Mouse (Mus musculus) heart, embryonic 14.5 days (tissue): Measurements from ENCODE around the gene Scn8a. TPM values are rescaled to one million over a fixed set of nuclear protein-coding genes. Genes with fewer than 3 reads are reported as not detected.
A peak's percentile ranks its signal among the peaks of the same experiment; 100 is the strongest.

Source experiments
- ATAC-seq: fragments of 200-750 bp; cut with Nextera tagmentation; 2 replicates; pipeline ENCODE4 v1.8.0; 2017; ENCODE audit warnings: low read depth, moderate TSS enrichment; ENCODE audit not compliant: insufficient number of reproducible peaks, insufficient read depth, low FRiP score
- H3K27ac ChIP-seq, 2 experiments: fragments of 200-500 bp in 1 of 2; fragments of 300-500 bp in 1 of 2; sonication (generic) in 1 of 2; replicated peaks in 1 of 2; 2 replicates each; pipeline ENCODE4 v1.5.1; 2012 to 2014; ENCODE audit warnings: low read depth in 2 of 2, low read length in 2 of 2, control low read depth in 1 of 2, mild to moderate bottlenecking in 1 of 2, mixed read lengths in 1 of 2; ENCODE audit not compliant: control insufficient read depth in 1 of 2, insufficient read depth in 1 of 2
- H3K27me3 ChIP-seq: fragments of 300-500 bp; sonication (generic); 2 replicates; pipeline ENCODE4 v1.6.1; 2014; ENCODE audit warnings: mild to moderate bottlenecking, low read length, control low read depth; ENCODE audit not compliant: control insufficient read depth, insufficient read depth
- H3K36me3 ChIP-seq: fragments of 300-500 bp; sonication (generic); 2 replicates; pipeline ENCODE4 v1.6.1; 2014; ENCODE audit warnings: mild to moderate bottlenecking, control low read depth, low read length, mixed read lengths; ENCODE audit not compliant: control insufficient read depth, insufficient read depth
- H3K4me1 ChIP-seq, 2 experiments: fragments of 200-500 bp in 1 of 2; fragments of 300-500 bp in 1 of 2; sonication (generic) in 1 of 2; 2 replicates each; pipeline ENCODE4 v1.6.1; 2012 to 2014; ENCODE audit warnings: low read length in 2 of 2, control low read depth in 1 of 2, mixed read lengths in 1 of 2; ENCODE audit not compliant: control insufficient read depth in 2 of 2, insufficient read depth in 2 of 2
- H3K4me2 ChIP-seq: fragments of 300-500 bp; sonication (generic); 2 replicates; pipeline ENCODE4 v1.6.1; 2014; ENCODE audit warnings: mild to moderate bottlenecking, low read length
- H3K4me3 ChIP-seq, 2 experiments: fragments of 200-500 bp in 1 of 2; fragments of 300-500 bp in 1 of 2; sonication (generic) in 1 of 2; 2 replicates each; pipeline ENCODE4 v1.5.1; 2012 to 2014; ENCODE audit warnings: low read length in 2 of 2, mild to moderate bottlenecking in 2 of 2, control low read depth in 1 of 2, low read depth in 1 of 2, moderate library complexity in 1 of 2; ENCODE audit not compliant: control insufficient read depth in 1 of 2, insufficient read depth in 1 of 2
- H3K9ac ChIP-seq: fragments of 300-500 bp; sonication (generic); 2 replicates; pipeline ENCODE4 v1.6.1; 2014; ENCODE audit warnings: mild to moderate bottlenecking, low read length
- H3K9me3 ChIP-seq: fragments of 300-500 bp; sonication (generic); 2 replicates; pipeline ENCODE4 v1.6.1; 2016; ENCODE audit warnings: low read length, control low read depth; ENCODE audit not compliant: control insufficient read depth
- WGBS: fragments of 180-500 bp; shearing (Covaris S2); extraction: QIAGEN DNeasy Blood & Tissue Kit; methylation state at CpG from one replicate; pipeline ENCODE4 v1.1.7; 2014; 5-methylcytosine and 5-hydroxymethylcytosine counted together
- polyA plus RNA-seq: library from polyadenylated mRNA; unstranded; fragments of >200 nt; fragmentation: Nextera tagmentation; extraction: Ambion mirVana; gene quantifications from 2 replicates; pipeline ENCODE4 v1.2.1, GENCODE M21; 2014

The Scn8a gene
- polyA plus RNA-seq, 1 experiment from 2014 or later = 0.31 TPM

DNA sequence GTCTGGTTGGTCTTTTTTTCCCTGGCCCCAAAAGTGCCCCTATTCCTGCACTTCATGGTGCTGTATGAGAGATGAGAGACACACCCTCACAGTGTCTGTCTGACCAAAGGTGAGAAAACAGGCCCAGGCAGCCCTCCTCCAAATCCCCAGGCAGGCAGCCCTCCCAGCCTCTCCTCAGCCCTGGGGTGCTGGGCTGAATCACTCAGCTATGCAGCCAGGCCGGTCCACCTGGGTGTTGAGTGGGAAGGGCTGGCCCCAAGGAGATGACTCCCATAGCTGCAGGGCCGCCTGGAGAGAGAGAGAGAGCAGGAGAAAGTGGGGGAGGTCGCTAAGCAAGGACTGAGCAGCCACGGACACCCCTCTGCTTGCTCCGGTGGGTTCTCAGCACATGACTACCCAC is 201.1 kb downstream of the Scn8a start:
- no peak overlapping the region for H3K4me2 ChIP-seq
- no peak overlapping the region for H3K27ac ChIP-seq
- H3K4me1 ChIP-seq = peaks cover 7% of the 10 kb centered on the region in 2 experiments; a peak in 3 of 4 replicates
- no peaks in the 10 kb centered on the region for H3K9me3 ChIP-seq
- H3K36me3 ChIP-seq = no peaks in the 10 kb centered on the region
- H3K4me3 ChIP-seq = no peak overlapping the region
- peaks cover 4% of the 10 kb centered on the region; the same call in 1 of the 2 replicates for H3K27me3 ChIP-seq
- WGBS = 13% methylated on average over 5 of the region's 5 CpGs
- no peak for ATAC-seq
- H3K9ac ChIP-seq = no peak overlapping the region

DNA sequence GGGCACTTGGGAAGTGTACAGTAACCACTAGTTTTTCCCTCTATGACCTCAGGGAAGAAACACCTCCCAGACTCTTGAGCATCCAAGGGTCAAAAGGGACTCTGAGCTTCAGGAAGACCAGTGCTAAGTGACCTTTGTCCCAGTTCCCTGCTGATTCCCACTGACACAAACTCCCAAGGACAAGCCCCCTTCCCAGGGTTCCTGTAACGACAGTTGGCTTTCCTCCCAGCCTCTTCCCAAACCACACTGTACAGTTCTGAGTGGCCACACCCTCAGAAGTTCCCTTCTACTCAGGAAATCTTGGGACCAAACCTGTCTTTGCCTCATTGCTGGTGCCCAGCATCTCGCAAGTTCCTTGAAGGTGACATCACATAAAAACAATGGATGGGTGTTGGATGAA is 203.1 kb downstream of the Scn8a start:
- Histone ChIP-seq H3K9me3 (no peaks in the 10 kb centered on the region), H3K9ac (no peak overlapping the region), H3K4me1 (peaks cover 9 to 24% of the 10 kb centered on the region in 2 experiments; a peak in 3 of 4 replicates), H3K4me2 (no peak overlapping the region), H3K27me3 (peaks cover 23% of the 10 kb centered on the region), H3K4me3 (no peak overlapping the region), H3K27ac (no peak overlapping the region), H3K36me3 (no peaks in the 10 kb centered on the region)
- no peak for ATAC-seq
- WGBS = 40% methylated on average over 2 of the region's 2 CpGs

GRCm38 (mm10) chr15:101074067-101074466 is 204.4 kb downstream of the Scn8a start:
- Histone ChIP-seq H3K9me3 (no peaks in the 10 kb centered on the region), H3K27me3 (peaks cover 26% of the 10 kb centered on the region), H3K9ac (no peak overlapping the region), H3K4me1 (peaks cover 11 to 28% of the 10 kb centered on the region in 2 experiments; a peak in 3 of 4 replicates), H3K27ac (no peak overlapping the region), H3K4me2 (no peak overlapping the region), H3K4me3 (no peak overlapping the region), H3K36me3 (no peaks in the 10 kb centered on the region)
- no peak for ATAC-seq
- 75% methylated on average over 5 of the region's 5 CpGs for WGBS

- H3K4me1 ChIP-seq = peaks cover 12 to 28% of the 10 kb centered on the region in 2 experiments; a peak in 3 of 4 replicates
- whole genome bisulfite sequencing = 70% methylated on average over 4 of the region's 4 CpGs
- no peaks in the 10 kb centered on the region for H3K36me3 ChIP-seq
- ATAC-seq = no peak
- no peak overlapping the region for H3K27ac ChIP-seq
- no peak overlapping the region for H3K4me2 ChIP-seq
- H3K4me3 ChIP-seq = no peak overlapping the region
- H3K9ac ChIP-seq = no peak overlapping the region
- H3K27me3 ChIP-seq = peaks cover 23% of the 10 kb centered on the region
- H3K9me3 ChIP-seq = no peaks in the 10 kb centered on the region
Measured at GRCm38 (mm10) chr15:101075150-101075549, 205.5 kb downstream of the Scn8a start.

DNA sequence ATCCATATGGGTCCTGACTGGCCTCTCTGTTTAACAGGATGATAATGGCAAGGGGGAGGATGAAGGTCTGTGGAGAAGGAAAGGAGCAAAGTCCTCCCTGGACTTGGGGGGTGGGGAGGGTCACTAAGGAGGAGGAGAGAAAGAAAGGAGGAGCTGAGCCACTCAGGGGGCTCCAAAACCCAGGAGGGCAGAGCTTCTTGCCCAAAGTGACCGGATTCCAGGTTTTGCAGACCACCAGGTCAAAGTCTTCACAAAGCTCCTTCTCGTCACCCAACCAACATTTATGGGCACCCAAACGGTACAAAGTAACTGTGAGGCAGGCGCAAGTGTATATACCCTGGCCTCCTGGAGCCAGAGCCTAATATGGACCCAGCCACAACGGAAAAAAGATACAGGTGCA is 206.0 kb downstream of the Scn8a start:
- ATAC-seq = no peak
- H3K27ac ChIP-seq = no peak overlapping the region
- H3K4me3 ChIP-seq = no peak overlapping the region
- H3K9ac ChIP-seq = no peak overlapping the region
- no peaks in the 10 kb centered on the region for H3K36me3 ChIP-seq
- no peaks in the 10 kb centered on the region for H3K9me3 ChIP-seq
- H3K27me3 ChIP-seq = peaks cover 23% of the 10 kb centered on the region
- no peak overlapping the region for H3K4me2 ChIP-seq
- H3K4me1 ChIP-seq = peaks cover 12 to 28% of the 10 kb centered on the region in 2 experiments; a peak in 3 of 4 replicates
- 68% methylated on average over 5 of the region's 5 CpGs for WGBS

GRCm38 (mm10) chr15:101076071-101077000 is 206.7 kb downstream of the Scn8a start:
- Histone ChIP-seq H3K27me3 (peaks cover 23% of the 10 kb centered on the region), H3K4me1 (peaks cover 10 to 32% of the 10 kb centered on the region in 2 experiments; a peak in 3 of 4 replicates), H3K27ac (no peak overlapping the region), H3K4me3 (peak overlapping the region; percentile 8 to 69; a peak in 2 of 4 replicates), H3K9ac (peak overlapping the region; percentile 83; the same call in 1 of the 2 replicates), H3K9me3 (no peaks in the 10 kb centered on the region), H3K4me2 (peak overlapping the region; percentile 79), H3K36me3 (no peaks in the 10 kb centered on the region)
- no peak for ATAC-seq
- 17% methylated on average over 26 of the region's 26 CpGs for WGBS

- peak overlapping the region; percentile 83 for H3K9ac ChIP-seq
- H3K36me3 ChIP-seq = no peaks in the 10 kb centered on the region
- H3K27ac ChIP-seq = peak overlapping the region; percentile 16 to 68; a peak in 1 of 4 replicates
- peaks cover 23% of the 10 kb centered on the region for H3K27me3 ChIP-seq
- no peaks in the 10 kb centered on the region for H3K9me3 ChIP-seq
- WGBS = 1% methylated on average over 34 of the region's 34 CpGs
- H3K4me1 ChIP-seq = peaks cover 10 to 32% of the 10 kb centered on the region in 2 experiments; a peak in 3 of 4 replicates
- H3K4me3 ChIP-seq = peak overlapping the region; percentile 66 to 69
- H3K4me2 ChIP-seq = peak overlapping the region; percentile 79
- ATAC-seq = no peak
Measured at GRCm38 (mm10) chr15:101077001-101077812, 207.5 kb downstream of the Scn8a start.
